ENCODE assay signal across 8 mouse cellular contexts in the genomic region with DNA sequence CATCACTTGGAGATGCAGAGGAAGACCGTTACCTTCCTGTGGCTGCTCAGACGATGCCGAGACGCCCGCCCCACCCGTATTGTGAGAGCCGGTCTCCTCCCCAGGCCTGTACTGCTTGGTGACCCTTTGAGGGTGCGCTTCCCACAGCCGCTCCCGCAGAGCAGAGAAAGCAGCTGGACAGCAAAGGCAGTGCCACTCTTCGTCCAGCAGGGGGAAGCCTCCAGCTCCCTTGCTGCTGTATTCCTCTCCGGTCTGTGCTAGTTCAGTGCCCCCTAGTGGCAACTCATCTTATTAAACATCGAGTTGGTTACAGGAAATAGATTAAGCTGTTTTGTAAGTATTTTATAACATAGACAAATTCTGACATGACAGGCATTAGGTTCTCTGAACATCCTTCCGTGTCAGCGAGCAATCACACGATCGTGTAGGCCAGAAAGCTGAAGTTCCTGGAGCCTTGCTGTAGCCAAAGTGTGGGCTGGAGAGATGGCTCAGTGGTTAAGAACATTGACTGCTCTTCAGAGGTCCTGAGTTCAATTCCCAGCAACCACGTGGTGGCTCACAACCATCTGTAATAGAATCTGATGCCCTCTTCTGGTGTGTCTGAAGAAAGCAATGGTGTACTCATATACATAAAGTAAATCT.
A peak's percentile ranks its signal among the peaks of the same experiment; 100 is the strongest.
DNase-seq lines count a peak whose midpoint lies in the region; TF ChIP-seq lines count a peak whose summit lies in the region.

No protein-coding gene starts in this region.

- peak overlapping the region; percentile 4; the same call in 1 of the 2 replicates for H3K4me3 ChIP-seq in cortical plate, adult 2 months (ENCODE audit: insufficient read depth, low read length)
- H3K4me3 ChIP-seq in megakaryocyte, embryonic 14.5 days (replicated peaks), result peak overlapping the region; percentile 43

- H3K9me3 ChIP-seq in megakaryocyte, embryonic 14.5 days, result 0 out of 2 replicates have a peak, but pooled peaks cover 3% of the 10 kb centered on the region

- peak; percentile 97 for DNase-seq in adipocyte (ENCODE audit: low spot score)
- DNase-seq in gastrocnemius, postnatal 10 days, result peak; percentile 84
- DNase-seq in induced T-regulatory cell, adult 2 months (ENCODE audit: low read depth), result peak; percentile 95
- peak; percentile 55 to 74 for DNase-seq in left cerebral cortex, adult 8-10 months (ENCODE audit: low spot score in 2 of 2)
- DNase-seq in right cerebral cortex, postnatal 10 days (ENCODE audit: low spot score in 2 of 2), result peak; percentile 89 to 93
- DNase-seq in urinary bladder, postnatal 14 days (ENCODE audit: low spot score), result peak; percentile 91

- no peaks in the 10 kb centered on the region for H3K27me3 ChIP-seq in megakaryocyte, embryonic 14.5 days (replicated peaks)

- peaks cover 2% of the 10 kb centered on the region; the same call in 1 of the 2 replicates for H3K4me1 ChIP-seq in cortical plate, adult 2 months (ENCODE audit: control insufficient read depth, insufficient read depth, low read length)
- H3K4me1 ChIP-seq in megakaryocyte, embryonic 14.5 days, result peaks cover 7% of the 10 kb centered on the region

- TF ChIP-seq CTCF in cortical plate, adult 2 months (IDR thresholded peaks at IDR 0.05; ENCODE audit: extremely low read depth, insufficient read depth, low read length), result peak; percentile 100

- H3K36me3 ChIP-seq in megakaryocyte, embryonic 14.5 days (replicated peaks; ENCODE audit: low read length), result no peaks in the 10 kb centered on the region

- no peak for TF ChIP-seq POLR2A in cortical plate, adult 2 months (IDR thresholded peaks at IDR 0.05; ENCODE audit: extremely low read depth, insufficient read depth, low read length)

- no peak overlapping the region for H3K27ac ChIP-seq in cortical plate, adult 2 months (ENCODE audit: insufficient read depth, low read length)
